Mouse (Mus musculus): ENCODE measurements around the gene Mettl11b. TPM values are rescaled to one million over a fixed set of nuclear protein-coding genes. Genes with fewer than 3 reads are reported as not detected.

Mettl11b gene
- total RNA-seq, 2 experiments from 2014 or later = not detected

DNA sequence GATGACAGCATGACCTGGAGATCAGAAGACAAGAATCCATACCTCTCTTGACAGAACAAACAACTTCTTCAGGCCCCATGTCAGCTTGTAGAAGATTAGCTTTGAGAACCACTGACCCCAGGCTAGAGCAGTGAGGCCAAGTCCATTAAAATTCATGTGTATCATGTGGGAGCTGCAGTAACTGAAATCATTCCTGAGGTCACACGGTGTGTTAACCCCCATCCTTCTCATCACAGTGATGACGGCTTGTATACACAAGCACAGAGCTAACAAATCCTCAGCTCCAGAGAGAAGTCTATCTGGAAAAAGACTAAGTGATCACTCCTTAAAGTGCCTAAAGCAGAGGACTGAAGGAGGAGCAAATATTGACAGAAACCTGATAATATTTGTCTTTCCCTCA lies 68.0 kb downstream of the Mettl11b start:
- ATAC-seq (replicated peaks; ENCODE audit: low FRiP score, poor library complexity, severe bottlenecking) = no peak

DNA sequence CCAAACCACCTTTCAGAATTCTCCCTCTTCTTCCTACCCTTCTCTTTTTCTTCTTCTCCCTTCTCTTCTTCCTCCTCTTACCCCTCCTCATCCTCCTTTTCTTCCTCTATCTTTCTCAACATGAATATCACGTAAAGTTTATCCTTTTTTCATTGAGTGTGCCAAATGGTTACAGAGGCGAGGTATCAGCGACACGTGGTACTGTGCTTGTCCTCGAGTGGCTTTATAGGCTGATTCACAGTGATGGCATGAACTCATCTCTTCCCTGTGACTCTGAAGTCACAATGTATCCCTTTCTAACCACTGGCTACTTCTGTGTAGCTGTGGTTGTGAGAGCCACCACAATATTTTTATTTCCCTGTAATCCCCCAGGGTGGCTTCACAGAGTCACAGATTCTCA lies 68.6 kb downstream of the Mettl11b start:
- no peak for ATAC-seq (replicated peaks; ENCODE audit: low FRiP score, poor library complexity, severe bottlenecking)

Other genes starting within 250 kb of the Mettl11b start
- 0.19 and 1.5 TPM in 2 replicates for gene Kifap3, start 54.4 kb upstream of the Mettl11b start, total RNA-seq (2015; ENCODE audit: low replicate concordance)
- gene Kifap3, start 54.4 kb upstream of the Mettl11b start, total RNA-seq (2017; ENCODE audit: low replicate concordance) = 1.3 and 1.7 TPM in 2 replicates
- 10.9 and 25.9 TPM in 2 replicates for gene Scyl3, start 203.9 kb upstream of the Mettl11b start, total RNA-seq (2015; ENCODE audit: low replicate concordance)
- 6.4 and 6.5 TPM in 2 replicates for gene Scyl3, start 203.9 kb upstream of the Mettl11b start, total RNA-seq (2017; ENCODE audit: low replicate concordance)